Mouse (Mus musculus) c-Kit-negative CD71-positive TER-119-positive erythroid progenitor cells, embryonic 14.5 days (primary cell): ENCODE data around the gene 4632433K11Rik.
"Not testable (repeated sequence)": the region's sequence is repeated elsewhere in the genome, so short reads cannot be mapped to it uniquely, and the experiment has no call there.

Source experiments
- DNase-seq: peaks from one replicate; pipeline ENCODE4 v3.0.0-alpha.2; 2013; ENCODE audit warnings: low read depth, low spot score

Gene 4632433K11Rik

GRCm38 (mm10) chr7:5056651-5057263 lies 22.8 kb downstream of the 4632433K11Rik start:
- no peak for DNase-seq

- no peak for DNase-seq
Observed at GRCm38 (mm10) chr7:5057381-5057780, 23.5 kb downstream of the 4632433K11Rik start.

GRCm38 (mm10) chr7:5057804-5058203 lies 23.9 kb downstream of the 4632433K11Rik start:
- no peak for DNase-seq

- DNase-seq: no peak
Observed at GRCm38 (mm10) chr7:5058631-5059030, 24.7 kb downstream of the 4632433K11Rik start.

- no peak for DNase-seq
Observed at GRCm38 (mm10) chr7:5059421-5059820, 25.5 kb downstream of the 4632433K11Rik start.

GRCm38 (mm10) chr7:5060239-5060731 lies 26.4 kb downstream of the 4632433K11Rik start:
- no peak for DNase-seq

GRCm38 (mm10) chr7:5060944-5061773 lies 27.2 kb downstream of the 4632433K11Rik start:
- DNase-seq: peak; percentile 92

- peak; percentile 76 for DNase-seq
Observed at GRCm38 (mm10) chr7:5061774-5062359, 27.9 kb downstream of the 4632433K11Rik start, which contains the start of gene U2af2. TSS of gene U2af2 (plus strand) at chr7:5062143.

- no peak for DNase-seq
Observed at GRCm38 (mm10) chr7:5062360-5063001, 28.6 kb downstream of the 4632433K11Rik start.

GRCm38 (mm10) chr7:5064886-5065285 lies 31.0 kb downstream of the 4632433K11Rik start:
- no peak for DNase-seq

GRCm38 (mm10) chr7:5073586-5073985 lies 39.7 kb downstream of the 4632433K11Rik start:
- DNase-seq: no peak

- DNase-seq: no peak
Observed at GRCm38 (mm10) chr7:5074984-5075383, 41.1 kb downstream of the 4632433K11Rik start.

- no peak for DNase-seq
Observed at GRCm38 (mm10) chr7:5076931-5077330, 43.0 kb downstream of the 4632433K11Rik start.

GRCm38 (mm10) chr7:5079365-5080009 lies 45.6 kb downstream of the 4632433K11Rik start:
- DNase-seq: not testable (repeated sequence)

GRCm38 (mm10) chr7:5080010-5080751 lies 46.3 kb downstream of the 4632433K11Rik start, which contains the start of gene Epn1:
TSS of gene Epn1 (plus strand) at chr7:5080235.
- DNase-seq: peak; percentile 84

GRCm38 (mm10) chr7:5080815-5081214 lies 46.9 kb downstream of the 4632433K11Rik start:
- no peak for DNase-seq

- no peak for DNase-seq
Observed at GRCm38 (mm10) chr7:5081241-5081640, 47.3 kb downstream of the 4632433K11Rik start.

- no peak for DNase-seq
Observed at GRCm38 (mm10) chr7:5081939-5082338, 48.0 kb downstream of the 4632433K11Rik start.

GRCm38 (mm10) chr7:5083325-5084105 lies 49.6 kb downstream of the 4632433K11Rik start:
- no peak for DNase-seq
